Mouse (Mus musculus) kidney, embryonic 16.5 days (tissue): ENCODE results near the gene Dennd2d. TPM values are rescaled to one million over a fixed set of nuclear protein-coding genes. Genes with fewer than 3 reads are reported as not detected.

Experiments used
- ATAC-seq: fragments of 200-750 bp; cut with Nextera tagmentation; 2 replicates; pipeline ENCODE4 v1.8.0; 2017; ENCODE audit warnings: moderate TSS enrichment; ENCODE audit not compliant: low FRiP score, low TSS enrichment
- H3K27ac ChIP-seq: fragments of 300-500 bp; sonication (generic); 2 replicates; pipeline ENCODE4 v1.5.1; 2014; ENCODE audit warnings: low read length
- H3K27me3 ChIP-seq: fragments of 300-500 bp; sonication (generic); 2 replicates; pipeline ENCODE4 v1.6.1; 2014; ENCODE audit warnings: low read length, control low read depth, mixed read lengths; ENCODE audit not compliant: insufficient read depth
- H3K36me3 ChIP-seq: fragments of 300-500 bp; sonication (generic); 2 replicates; pipeline ENCODE4 v1.6.1; 2014; ENCODE audit warnings: low read length, control low read depth, mixed read lengths; ENCODE audit not compliant: insufficient read depth
- H3K4me1 ChIP-seq: fragments of 300-500 bp; sonication (generic); 2 replicates; pipeline ENCODE4 v1.6.1; 2014; ENCODE audit warnings: low read length, control low read depth, mixed read lengths; ENCODE audit not compliant: insufficient read depth
- H3K4me2 ChIP-seq: fragments of 300-500 bp; sonication (generic); replicated peaks from 2 replicates; pipeline ENCODE4 v1.6.1; 2014; ENCODE audit warnings: low read depth, low read length
- H3K4me3 ChIP-seq: fragments of 300-500 bp; sonication (generic); 2 replicates; pipeline ENCODE4 v1.5.1; 2014; ENCODE audit warnings: mild to moderate bottlenecking, low read length
- H3K9ac ChIP-seq: fragments of 300-500 bp; sonication (generic); replicated peaks from 2 replicates; pipeline ENCODE4 v1.6.1; 2014; ENCODE audit warnings: low read length
- H3K9me3 ChIP-seq: fragments of 300-500 bp; sonication (generic); 2 replicates; pipeline ENCODE4 v1.6.1; 2016; ENCODE audit warnings: low read length, control low read depth
- WGBS: fragments of 180-500 bp; shearing (Covaris S2); extraction: QIAGEN DNeasy Blood & Tissue Kit; methylation state at CpG from one replicate; pipeline ENCODE4 v1.1.7; 2014; 5-methylcytosine and 5-hydroxymethylcytosine counted together
- polyA plus RNA-seq: library from polyadenylated mRNA; unstranded; fragments of >200 nt; fragmentation: Nextera tagmentation; extraction: Ambion mirVana; gene quantifications from 2 replicates; pipeline ENCODE4 v1.2.1, GENCODE M21; 2015

Gene Dennd2d
- polyA plus RNA-seq, 1 experiment from 2014 or later = 8.7 TPM

GRCm38 (mm10) chr3:106494417-106494950 lies 12.3 kb downstream of the Dennd2d start:
- H3K27ac ChIP-seq = no peak overlapping the region
- WGBS = 89% methylated on average over 1 of the region's 1 CpGs
- no peak overlapping the region for H3K4me3 ChIP-seq
- no peaks in the 10 kb centered on the region for H3K9me3 ChIP-seq
- ATAC-seq = no peak
- 0 out of 2 replicates have a peak, but pooled peaks cover 6% of the 10 kb centered on the region for H3K4me1 ChIP-seq
- no peaks in the 10 kb centered on the region for H3K27me3 ChIP-seq
- no peak overlapping the region for H3K4me2 ChIP-seq
- H3K9ac ChIP-seq = no peak overlapping the region
- no peaks in the 10 kb centered on the region for H3K36me3 ChIP-seq

GRCm38 (mm10) chr3:106495346-106496044 lies 13.3 kb downstream of the Dennd2d start:
- 79% methylated on average over 1 of the region's 1 CpGs for WGBS
- H3K27ac ChIP-seq = no peak overlapping the region; the same call in 1 of the 2 replicates
- ATAC-seq = no peak
- no peak overlapping the region for H3K9ac ChIP-seq
- peaks cover 2% of the 10 kb centered on the region; the same call in 1 of the 2 replicates for H3K36me3 ChIP-seq
- no peaks in the 10 kb centered on the region for H3K27me3 ChIP-seq
- no peaks in the 10 kb centered on the region for H3K9me3 ChIP-seq
- H3K4me3 ChIP-seq = no peak overlapping the region
- H3K4me2 ChIP-seq = no peak overlapping the region
- 0 out of 2 replicates have a peak, but pooled peaks cover 6% of the 10 kb centered on the region for H3K4me1 ChIP-seq

- no peak overlapping the region; the same call in 1 of the 2 replicates for H3K27ac ChIP-seq
- WGBS = 65% methylated on average over 4 of the region's 4 CpGs
- H3K4me3 ChIP-seq = no peak overlapping the region
- H3K36me3 ChIP-seq = peaks cover 9% of the 10 kb centered on the region
- H3K4me1 ChIP-seq = 0 out of 2 replicates have a peak, but pooled peaks cover 6% of the 10 kb centered on the region
- H3K4me2 ChIP-seq = no peak overlapping the region
- no peaks in the 10 kb centered on the region for H3K27me3 ChIP-seq
- H3K9me3 ChIP-seq = no peaks in the 10 kb centered on the region
- peak; percentile 49; the same call in 1 of the 2 replicates for ATAC-seq
- H3K9ac ChIP-seq = no peak overlapping the region
These were observed 14.0 kb downstream of the Dennd2d start for GRCm38 (mm10) chr3:106496045-106496721.

- H3K4me2 ChIP-seq = no peak overlapping the region
- 56% methylated on average over 3 of the region's 3 CpGs for WGBS
- no peak overlapping the region for H3K4me3 ChIP-seq
- H3K9ac ChIP-seq = no peak overlapping the region
- no peak; the same call in 1 of the 2 replicates for ATAC-seq
- 0 out of 2 replicates have a peak, but pooled peaks cover 6% of the 10 kb centered on the region for H3K4me1 ChIP-seq
- H3K36me3 ChIP-seq = peaks cover 9% of the 10 kb centered on the region
- no peaks in the 10 kb centered on the region for H3K27me3 ChIP-seq
- no peaks in the 10 kb centered on the region for H3K9me3 ChIP-seq
- no peak overlapping the region for H3K27ac ChIP-seq
These were observed 14.8 kb downstream of the Dennd2d start for GRCm38 (mm10) chr3:106496996-106497395.

GRCm38 (mm10) chr3:106500510-106500909 lies 18.3 kb downstream of the Dennd2d start:
- H3K4me1 ChIP-seq = 0 out of 2 replicates have a peak, but pooled peaks cover 6% of the 10 kb centered on the region
- WGBS = 96% methylated on average over 2 of the region's 2 CpGs
- no peak for ATAC-seq
- no peak overlapping the region for H3K4me3 ChIP-seq
- peaks cover 24% of the 10 kb centered on the region for H3K36me3 ChIP-seq
- no peak overlapping the region for H3K27ac ChIP-seq
- no peak overlapping the region for H3K9ac ChIP-seq
- no peaks in the 10 kb centered on the region for H3K9me3 ChIP-seq
- no peak overlapping the region for H3K4me2 ChIP-seq
- no peaks in the 10 kb centered on the region for H3K27me3 ChIP-seq

GRCm38 (mm10) chr3:106502892-106503291 lies 20.7 kb downstream of the Dennd2d start:
- no peaks in the 10 kb centered on the region for H3K4me1 ChIP-seq
- peaks cover 24% of the 10 kb centered on the region for H3K36me3 ChIP-seq
- ATAC-seq = no peak
- no peak overlapping the region for H3K4me2 ChIP-seq
- 91% methylated on average over 2 of the region's 2 CpGs for WGBS
- H3K27me3 ChIP-seq = no peaks in the 10 kb centered on the region
- H3K4me3 ChIP-seq = no peak overlapping the region
- H3K9ac ChIP-seq = no peak overlapping the region
- H3K27ac ChIP-seq = no peak overlapping the region
- no peaks in the 10 kb centered on the region for H3K9me3 ChIP-seq

- no peaks in the 10 kb centered on the region for H3K9me3 ChIP-seq
- no peaks in the 10 kb centered on the region for H3K4me1 ChIP-seq
- WGBS = 87% methylated on average over 1 of the region's 1 CpGs
- no peak overlapping the region for H3K4me2 ChIP-seq
- no peak for ATAC-seq
- no peaks in the 10 kb centered on the region for H3K36me3 ChIP-seq
- H3K9ac ChIP-seq = no peak overlapping the region
- no peaks in the 10 kb centered on the region for H3K27me3 ChIP-seq
- no peak overlapping the region for H3K4me3 ChIP-seq
- H3K27ac ChIP-seq = no peak overlapping the region
These were observed 28.5 kb downstream of the Dennd2d start for GRCm38 (mm10) chr3:106510669-106511068.

- no peaks in the 10 kb centered on the region for H3K27me3 ChIP-seq
- no peak overlapping the region for H3K4me2 ChIP-seq
- no peak overlapping the region for H3K4me3 ChIP-seq
- no peak for ATAC-seq
- no peak overlapping the region for H3K9ac ChIP-seq
- H3K9me3 ChIP-seq = no peaks in the 10 kb centered on the region
- no peak overlapping the region for H3K27ac ChIP-seq
- no peaks in the 10 kb centered on the region for H3K4me1 ChIP-seq
- no peaks in the 10 kb centered on the region for H3K36me3 ChIP-seq
- WGBS = 87% methylated on average over 6 of the region's 6 CpGs
These were observed 32.8 kb downstream of the Dennd2d start for GRCm38 (mm10) chr3:106515016-106515415.

GRCm38 (mm10) chr3:106522730-106523129 lies 40.5 kb downstream of the Dennd2d start:
- Histone ChIP-seq H3K36me3 (no peaks in the 10 kb centered on the region), H3K27me3 (no peaks in the 10 kb centered on the region), H3K27ac (no peak overlapping the region), H3K4me1 (no peaks in the 10 kb centered on the region), H3K4me3 (no peak overlapping the region), H3K9ac (no peak overlapping the region), H3K4me2 (no peak overlapping the region), H3K9me3 (no peaks in the 10 kb centered on the region)
- ATAC-seq = no peak
- 95% methylated on average over 1 of the region's 1 CpGs for WGBS

GRCm38 (mm10) chr3:106526411-106526810 lies 44.2 kb downstream of the Dennd2d start:
- ATAC-seq = no peak
- no peaks in the 10 kb centered on the region for H3K9me3 ChIP-seq
- no peak overlapping the region for H3K9ac ChIP-seq
- no peak overlapping the region for H3K27ac ChIP-seq
- WGBS = 92% methylated on average over 2 of the region's 2 CpGs
- H3K4me2 ChIP-seq = no peak overlapping the region
- H3K4me3 ChIP-seq = no peak overlapping the region
- H3K27me3 ChIP-seq = no peaks in the 10 kb centered on the region
- H3K36me3 ChIP-seq = no peaks in the 10 kb centered on the region
- H3K4me1 ChIP-seq = no peaks in the 10 kb centered on the region
